Mouse (Mus musculus): ENCODE results near the gene Cadm3.

GRCm38 (mm10) chr1:173366701-173367355, 667 bp downstream of the Cadm3 start:
- no peak for TF ChIP-seq CTCF (IDR thresholded peaks at IDR 0.05)
- TF ChIP-seq EP300 (IDR thresholded peaks at IDR 0.05), result no peak

Data from lung, postnatal 0 days (tissue).